Mouse (Mus musculus): Measurements from ENCODE around the gene Gm5294. TPM values are rescaled to one million over a fixed set of nuclear protein-coding genes. Genes with fewer than 3 reads are reported as not detected.
A peak's percentile ranks its signal among the peaks of the same experiment; 100 is the strongest.

Gene Gm5294
- polyA plus RNA-seq, 1 experiment from 2014 or later, result not detected

- H3K4me2 ChIP-seq, result no peak overlapping the region
- no peak overlapping the region for H3K9ac ChIP-seq (ENCODE audit: low read length)
- ATAC-seq (ENCODE audit: low FRiP score), result no peak
- no peaks in the 10 kb centered on the region for H3K4me1 ChIP-seq (ENCODE audit: control insufficient read depth, insufficient read depth, low read length)
- WGBS, result 35% methylated on average over 9 of the region's 9 CpGs
- no peaks in the 10 kb centered on the region for H3K27me3 ChIP-seq (ENCODE audit: control insufficient read depth, insufficient read depth, low read length)
- no peak overlapping the region for H3K4me3 ChIP-seq (ENCODE audit: low read depth, low read length)
- no peak overlapping the region for H3K27ac ChIP-seq (ENCODE audit: low read depth, low read length)
- no peaks in the 10 kb centered on the region for H3K36me3 ChIP-seq (ENCODE audit: control insufficient read depth, insufficient read depth, low read length)
- DNase-seq (ENCODE audit: low spot score, missing footprints), result peak; percentile 92
- no peaks in the 10 kb centered on the region for H3K9me3 ChIP-seq (ENCODE audit: control insufficient read depth, low read length)
Measured at GRCm38 (mm10) chr5:138857010-138857617, 37.2 kb downstream of the Gm5294 start.

DNA sequence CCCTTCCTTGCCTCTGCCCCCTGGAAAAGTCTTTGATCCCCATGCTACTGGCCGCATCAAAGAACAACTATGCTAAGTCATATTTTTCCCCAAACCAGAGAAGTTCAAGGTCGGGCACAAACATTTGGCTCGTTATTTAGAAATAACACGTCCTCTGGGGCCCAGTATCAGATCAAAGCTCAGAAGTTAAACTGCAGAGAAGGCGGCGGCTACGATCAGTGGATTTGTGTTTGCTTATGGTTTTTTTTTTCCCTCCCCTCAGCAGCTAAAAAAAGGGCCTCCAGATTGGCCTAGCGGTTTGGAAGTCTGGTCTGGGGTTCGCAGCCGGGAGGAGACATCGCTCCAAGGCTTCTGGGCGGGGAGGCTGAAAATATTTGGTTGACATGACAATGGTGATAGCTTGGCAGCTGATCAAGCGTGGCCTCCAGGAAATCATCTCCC lies 38.0 kb downstream of the Gm5294 start:
- no peak for ATAC-seq (ENCODE audit: low FRiP score)

DNA sequence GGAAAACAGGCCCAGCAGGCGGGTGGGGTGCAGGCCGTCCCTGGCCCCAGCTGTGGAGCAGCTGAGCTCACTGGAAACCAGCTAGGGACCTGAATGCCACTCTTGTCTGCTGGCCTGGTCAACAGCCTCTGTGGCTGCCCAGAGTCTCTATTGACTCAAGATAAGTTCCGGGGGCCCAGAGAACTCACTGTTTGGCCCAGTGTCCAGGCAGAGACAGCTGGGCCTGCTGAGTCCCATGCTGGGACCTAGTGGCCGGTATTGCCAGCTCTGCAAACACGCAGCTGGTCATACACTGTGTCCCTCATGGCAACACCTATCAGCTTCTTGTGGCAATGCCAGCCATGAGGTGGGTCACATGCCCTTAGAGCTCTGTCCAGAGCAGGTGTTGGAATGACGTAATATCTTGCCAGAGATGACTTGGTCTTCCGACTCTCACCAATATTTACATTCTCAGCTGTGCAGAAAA lies 43.8 kb downstream of the Gm5294 start:
- Histone ChIP-seq H3K9me3 (ENCODE audit: control insufficient read depth, low read length) (no peaks in the 10 kb centered on the region), H3K4me2 (no peak overlapping the region), H3K36me3 (ENCODE audit: control insufficient read depth, insufficient read depth, low read length) (no peaks in the 10 kb centered on the region), H3K4me3 (ENCODE audit: low read depth, low read length) (no peak overlapping the region), H3K27ac (ENCODE audit: low read depth, low read length) (no peak overlapping the region), H3K9ac (ENCODE audit: low read length) (no peak overlapping the region), H3K4me1 (ENCODE audit: control insufficient read depth, insufficient read depth, low read length) (no peaks in the 10 kb centered on the region), H3K27me3 (ENCODE audit: control insufficient read depth, insufficient read depth, low read length) (no peaks in the 10 kb centered on the region)
- ATAC-seq (ENCODE audit: low FRiP score) (no peak), DNase-seq (ENCODE audit: low spot score, missing footprints) (no peak)
- 88% methylated on average over 7 of the region's 7 CpGs for WGBS

More for the DNA sequence above, 38.0 kb downstream of the Gm5294 start:
- no peak for DNase-seq (ENCODE audit: low spot score, missing footprints)
- Histone ChIP-seq H3K27me3 (ENCODE audit: control insufficient read depth, insufficient read depth, low read length) (no peaks in the 10 kb centered on the region), H3K4me3 (ENCODE audit: low read depth, low read length) (no peak overlapping the region), H3K36me3 (ENCODE audit: control insufficient read depth, insufficient read depth, low read length) (no peaks in the 10 kb centered on the region), H3K9ac (ENCODE audit: low read length) (no peak overlapping the region), H3K27ac (ENCODE audit: low read depth, low read length) (no peak overlapping the region), H3K4me2 (no peak overlapping the region), H3K4me1 (ENCODE audit: control insufficient read depth, insufficient read depth, low read length) (no peaks in the 10 kb centered on the region), H3K9me3 (ENCODE audit: control insufficient read depth, low read length) (no peaks in the 10 kb centered on the region)
- WGBS, result 75% methylated on average over 13 of the region's 13 CpGs

DNA sequence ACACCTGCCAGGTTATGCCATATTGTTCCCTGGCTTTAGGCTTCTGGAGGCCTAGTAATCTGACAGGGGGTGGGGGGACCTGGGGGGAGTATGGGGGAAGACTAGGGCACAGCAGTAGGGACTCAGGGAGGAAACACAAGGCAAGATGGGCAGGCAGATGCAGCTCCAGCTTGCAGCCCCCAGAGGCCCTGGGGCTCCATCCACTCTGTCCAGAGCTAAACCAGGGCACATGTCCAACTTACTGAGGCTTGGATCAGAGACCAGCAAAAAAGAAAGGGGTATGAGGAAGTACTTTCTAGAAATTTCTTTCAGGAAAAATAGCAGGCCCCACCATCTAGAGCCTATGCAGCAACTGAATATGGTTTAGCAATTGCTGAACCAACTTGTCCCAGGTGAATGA lies 44.3 kb downstream of the Gm5294 start:
- no peaks in the 10 kb centered on the region for H3K9me3 ChIP-seq (ENCODE audit: control insufficient read depth, low read length)
- no peaks in the 10 kb centered on the region for H3K27me3 ChIP-seq (ENCODE audit: control insufficient read depth, insufficient read depth, low read length)
- no peak for ATAC-seq (ENCODE audit: low FRiP score)

GRCm38 (mm10) chr5:138864880-138865279 lies 45.0 kb downstream of the Gm5294 start:
- Histone ChIP-seq H3K9me3 (ENCODE audit: control insufficient read depth, low read length) (no peaks in the 10 kb centered on the region), H3K27me3 (ENCODE audit: control insufficient read depth, insufficient read depth, low read length) (no peaks in the 10 kb centered on the region), H3K9ac (ENCODE audit: low read length) (no peak overlapping the region), H3K36me3 (ENCODE audit: control insufficient read depth, insufficient read depth, low read length) (no peaks in the 10 kb centered on the region), H3K4me2 (no peak overlapping the region), H3K4me1 (ENCODE audit: control insufficient read depth, insufficient read depth, low read length) (no peaks in the 10 kb centered on the region), H3K4me3 (ENCODE audit: low read depth, low read length) (no peak overlapping the region), H3K27ac (ENCODE audit: low read depth, low read length) (no peak overlapping the region)
- DNase-seq (ENCODE audit: low spot score, missing footprints), result no peak
- ATAC-seq (ENCODE audit: low FRiP score), result no peak
- WGBS, result 51% methylated on average over 7 of the region's 7 CpGs

More for the DNA sequence above, 44.3 kb downstream of the Gm5294 start:
- no peak overlapping the region for H3K9ac ChIP-seq (ENCODE audit: low read length)
- H3K4me2 ChIP-seq, result no peak overlapping the region
- H3K27ac ChIP-seq (ENCODE audit: low read depth, low read length), result no peak overlapping the region
- no peak overlapping the region for H3K4me3 ChIP-seq (ENCODE audit: low read depth, low read length)
- no peak for DNase-seq (ENCODE audit: low spot score, missing footprints)
- no peaks in the 10 kb centered on the region for H3K36me3 ChIP-seq (ENCODE audit: control insufficient read depth, insufficient read depth, low read length)
- H3K4me1 ChIP-seq (ENCODE audit: control insufficient read depth, insufficient read depth, low read length), result no peaks in the 10 kb centered on the region

DNA sequence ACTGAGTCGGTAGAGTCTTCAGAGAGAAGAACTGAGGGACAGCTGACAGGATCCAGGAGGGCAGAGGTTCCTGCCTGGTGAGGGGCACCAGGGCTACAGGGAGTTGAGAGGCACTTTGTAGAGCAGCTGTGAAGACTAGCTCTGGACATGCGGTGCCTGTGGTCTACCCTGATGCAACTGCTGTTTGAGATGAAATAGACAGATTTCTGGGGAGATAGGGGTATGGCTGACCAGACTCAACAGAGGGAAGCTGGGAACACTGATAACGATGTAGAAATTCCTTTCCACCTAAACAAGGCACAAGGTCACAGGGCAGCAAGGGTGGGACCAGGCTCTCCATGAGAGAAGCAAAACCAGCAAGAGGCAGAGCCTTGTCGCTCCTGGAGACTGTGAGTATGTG lies 45.8 kb downstream of the Gm5294 start:
- H3K27me3 ChIP-seq (ENCODE audit: control insufficient read depth, insufficient read depth, low read length), result no peaks in the 10 kb centered on the region
- DNase-seq (ENCODE audit: low spot score, missing footprints), result no peak
- no peak overlapping the region for H3K4me3 ChIP-seq (ENCODE audit: low read depth, low read length)
- H3K4me1 ChIP-seq (ENCODE audit: control insufficient read depth, insufficient read depth, low read length), result no peaks in the 10 kb centered on the region
- H3K9ac ChIP-seq (ENCODE audit: low read length), result no peak overlapping the region
- WGBS, result 70% methylated on average over 4 of the region's 4 CpGs
- no peak overlapping the region for H3K4me2 ChIP-seq
- no peak for ATAC-seq (ENCODE audit: low FRiP score)
- no peak overlapping the region for H3K27ac ChIP-seq (ENCODE audit: low read depth, low read length)
- H3K9me3 ChIP-seq (ENCODE audit: control insufficient read depth, low read length), result no peaks in the 10 kb centered on the region
- no peaks in the 10 kb centered on the region for H3K36me3 ChIP-seq (ENCODE audit: control insufficient read depth, insufficient read depth, low read length)

Other genes starting within 250 kb of the Gm5294 start
- gene Zfp68, start 200.3 kb upstream of the Gm5294 start, polyA plus RNA-seq (2014; fragmentation: Nextera tagmentation; extraction: Ambion mirVana), result 73.1 and 81.9 TPM in 2 replicates
- gene A430033K04Rik, start 197.2 kb upstream of the Gm5294 start, polyA plus RNA-seq (2014; fragmentation: Nextera tagmentation; extraction: Ambion mirVana), result 10.6 and 11.2 TPM in 2 replicates
- gene Fam20c, start 65.6 kb upstream of the Gm5294 start, polyA plus RNA-seq (2014; fragmentation: Nextera tagmentation; extraction: Ambion mirVana), result 14.6 and 16.3 TPM in 2 replicates
- gene Pdgfa, start 177.3 kb downstream of the Gm5294 start, polyA plus RNA-seq (2014; fragmentation: Nextera tagmentation; extraction: Ambion mirVana), result 3.3 and 3.9 TPM in 2 replicates

All from midbrain, embryonic 11.5 days (tissue).